Mouse (Mus musculus) cerebellum, adult 9-11 months (tissue): ENCODE measurements around the gene Vnn3.

Experiments used
- DNase-seq: peaks from one replicate; pipeline ENCODE4 v3.0.0; 2022

Vnn3 gene

DNA sequence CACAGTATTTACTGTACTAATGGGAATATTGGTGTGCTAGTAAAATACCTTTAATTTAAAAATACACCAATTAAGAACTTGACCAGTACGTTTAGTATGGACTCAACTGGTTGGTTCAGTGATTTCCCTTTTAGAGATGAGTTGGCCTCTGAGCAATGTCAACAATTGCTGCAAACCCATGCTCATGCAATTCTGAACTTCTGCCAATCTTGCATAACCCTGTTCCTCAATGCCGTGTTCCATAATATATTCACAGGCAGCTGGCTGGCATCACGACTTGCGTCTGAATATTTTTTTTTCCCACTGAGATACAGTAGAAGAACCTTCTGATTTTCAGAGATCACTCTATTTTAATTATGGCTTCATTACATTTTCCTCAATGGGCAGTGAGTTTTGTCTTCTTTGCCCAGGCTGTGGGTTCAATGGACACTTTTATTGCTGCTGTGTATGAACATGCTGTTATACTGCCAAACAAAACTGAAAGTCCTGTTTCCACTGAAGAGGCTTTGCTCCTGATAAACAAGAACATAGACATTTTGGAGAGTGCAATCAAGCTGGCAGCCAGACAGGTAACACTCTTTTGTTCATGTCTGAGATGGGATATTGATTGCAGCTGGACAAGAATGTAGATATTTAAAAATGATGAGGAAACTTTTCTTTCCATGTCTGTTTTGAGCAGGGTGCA lies at the start of gene Vnn3:
TSS of gene Vnn3 (plus strand) at position 235 of the 685 bp plus-strand sequence.
- no peak for DNase-seq

DNA sequence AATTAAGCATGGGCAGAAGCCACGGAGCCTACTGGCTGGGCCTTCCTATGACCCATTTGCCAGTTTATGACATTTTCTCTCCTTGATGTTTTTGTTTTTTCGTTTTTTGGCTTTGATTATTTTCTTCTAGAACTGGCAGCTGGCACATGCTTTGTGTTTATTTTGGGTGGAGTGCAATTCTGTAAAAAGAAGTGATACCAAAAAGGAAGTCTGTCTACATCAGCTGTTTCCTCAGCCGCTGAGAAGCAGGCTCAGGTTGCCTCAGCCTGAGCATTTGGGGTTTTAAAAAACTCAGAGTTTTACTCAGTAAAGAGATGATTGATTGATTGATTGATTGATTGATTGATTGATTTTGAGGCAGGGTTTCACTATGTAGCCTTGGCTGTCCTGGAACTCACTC lies 48.4 kb upstream of the Vnn3 start:
- DNase-seq, result no peak

DNA sequence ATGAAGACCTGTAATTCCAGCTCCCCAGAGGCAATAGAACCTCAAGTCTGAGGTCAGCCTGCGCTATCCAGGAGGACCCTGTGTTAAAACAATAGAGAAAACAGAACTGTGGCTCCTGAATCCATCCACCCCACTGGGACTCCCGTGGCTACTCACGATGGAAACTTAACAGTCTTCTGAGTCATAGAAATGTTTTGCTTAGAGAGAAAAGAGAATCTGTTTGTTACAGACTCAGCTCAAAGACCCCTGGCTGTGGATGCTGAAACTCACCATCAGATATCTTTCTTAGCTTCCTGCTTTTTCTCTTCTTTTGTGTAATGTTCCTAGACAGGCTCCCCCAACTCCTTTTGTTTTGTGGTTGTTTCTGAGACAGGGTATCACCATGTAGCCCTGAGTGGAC lies 46.6 kb upstream of the Vnn3 start:
- no peak for DNase-seq

- no peak for DNase-seq
These were observed 45.1 kb upstream of the Vnn3 start for GRCm38 (mm10) chr10:23806201-23806600.

DNA sequence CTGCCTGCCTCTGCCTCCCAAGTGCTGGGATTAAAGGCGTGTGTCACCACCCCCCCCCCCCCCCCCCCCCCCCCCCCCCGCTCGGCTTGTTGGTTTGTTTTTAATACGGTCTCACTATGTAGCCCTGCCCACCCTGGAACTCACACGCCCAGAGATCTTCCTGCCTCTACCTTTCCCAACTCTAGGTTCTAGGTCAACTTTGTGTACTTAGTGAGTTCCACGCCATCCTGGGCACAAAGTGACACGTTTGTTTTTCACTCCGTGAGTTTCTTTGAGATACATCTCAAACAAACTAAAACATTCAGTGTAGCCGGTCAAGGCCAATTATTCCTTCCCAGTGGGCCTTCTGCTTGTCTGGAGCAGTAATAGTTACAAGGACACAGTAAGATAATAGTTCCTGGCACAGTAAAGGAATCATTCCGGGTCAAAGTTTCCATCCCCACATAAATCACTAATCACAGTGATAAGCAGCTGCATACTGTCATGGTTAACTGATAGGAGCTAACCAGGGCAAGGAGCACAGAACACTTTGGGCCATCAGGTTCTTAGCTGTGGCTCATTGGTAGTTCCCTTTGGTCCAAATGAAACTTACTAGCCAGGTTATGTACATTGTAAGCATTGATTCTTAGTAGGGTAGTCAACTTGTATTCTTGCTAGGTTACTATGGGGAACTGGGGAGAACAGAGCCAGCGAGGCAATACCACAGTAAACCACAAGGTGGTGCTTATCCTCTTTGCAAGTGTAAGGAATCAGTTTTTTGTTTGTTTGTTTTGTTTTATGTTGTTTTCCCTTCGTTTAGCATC lies 39.4 kb upstream of the Vnn3 start:
- DNase-seq, result peak; percentile 27

DNA sequence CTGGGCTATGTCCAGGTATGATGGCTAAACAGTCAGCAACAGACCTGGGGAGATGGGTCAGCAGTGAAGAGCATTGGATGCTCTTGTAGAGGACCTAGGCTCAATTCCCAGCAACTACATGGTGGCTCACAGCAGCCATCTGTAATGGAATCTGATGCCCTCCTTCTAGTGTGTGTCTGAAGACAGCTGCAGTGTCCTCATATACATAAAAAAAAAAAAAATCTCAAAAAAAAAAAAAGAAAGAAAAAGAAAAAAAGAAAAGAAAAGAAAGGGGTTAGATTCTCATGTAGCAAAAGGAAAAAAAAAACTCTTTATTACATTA lies 38.9 kb upstream of the Vnn3 start:
- DNase-seq, result no peak

- DNase-seq, result no peak
These were observed 38.2 kb upstream of the Vnn3 start for GRCm38 (mm10) chr10:23812852-23813766.

DNA sequence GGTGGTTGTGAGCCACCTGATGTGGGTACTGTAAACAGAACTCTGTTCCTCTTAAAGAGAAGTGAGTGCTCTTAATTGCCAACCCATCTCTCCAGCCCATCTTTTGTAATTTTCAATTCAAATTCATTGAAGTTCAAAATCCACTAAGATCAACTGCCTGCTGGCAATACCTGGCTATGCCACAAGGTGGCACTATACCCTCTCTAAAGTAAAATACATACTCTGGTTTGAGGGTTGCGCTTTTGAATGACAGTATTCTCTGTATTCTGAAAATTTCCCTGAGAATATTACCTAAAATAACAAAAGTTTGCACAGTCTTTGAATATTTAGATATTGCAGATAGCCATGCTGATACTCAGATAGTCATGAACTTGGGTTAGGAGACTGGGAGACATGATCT lies 36.1 kb upstream of the Vnn3 start:
- peak; percentile 45 for DNase-seq

DNA sequence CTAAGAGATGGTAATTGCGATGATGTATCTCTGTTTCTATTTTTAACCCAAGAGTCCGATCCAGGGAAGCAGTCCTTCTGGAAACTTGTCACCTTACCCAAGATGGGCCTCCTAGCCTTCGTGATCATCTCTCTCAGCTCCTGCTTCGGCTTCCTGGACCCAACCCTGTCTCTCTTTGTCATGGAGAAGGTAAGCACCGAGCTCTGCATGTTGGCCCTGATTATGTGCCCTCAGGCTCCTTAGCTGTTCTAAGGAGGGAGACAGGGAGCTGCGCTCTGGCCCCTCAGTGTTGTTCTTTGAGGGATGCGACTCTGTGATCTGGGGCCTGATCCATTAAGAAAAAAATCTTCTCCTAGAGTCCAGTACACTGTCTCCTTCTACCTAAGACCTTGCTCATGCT lies 35.0 kb upstream of the Vnn3 start:
- DNase-seq, result no peak

GRCm38 (mm10) chr10:23826516-23826915 lies 24.7 kb upstream of the Vnn3 start:
- no peak for DNase-seq

DNA sequence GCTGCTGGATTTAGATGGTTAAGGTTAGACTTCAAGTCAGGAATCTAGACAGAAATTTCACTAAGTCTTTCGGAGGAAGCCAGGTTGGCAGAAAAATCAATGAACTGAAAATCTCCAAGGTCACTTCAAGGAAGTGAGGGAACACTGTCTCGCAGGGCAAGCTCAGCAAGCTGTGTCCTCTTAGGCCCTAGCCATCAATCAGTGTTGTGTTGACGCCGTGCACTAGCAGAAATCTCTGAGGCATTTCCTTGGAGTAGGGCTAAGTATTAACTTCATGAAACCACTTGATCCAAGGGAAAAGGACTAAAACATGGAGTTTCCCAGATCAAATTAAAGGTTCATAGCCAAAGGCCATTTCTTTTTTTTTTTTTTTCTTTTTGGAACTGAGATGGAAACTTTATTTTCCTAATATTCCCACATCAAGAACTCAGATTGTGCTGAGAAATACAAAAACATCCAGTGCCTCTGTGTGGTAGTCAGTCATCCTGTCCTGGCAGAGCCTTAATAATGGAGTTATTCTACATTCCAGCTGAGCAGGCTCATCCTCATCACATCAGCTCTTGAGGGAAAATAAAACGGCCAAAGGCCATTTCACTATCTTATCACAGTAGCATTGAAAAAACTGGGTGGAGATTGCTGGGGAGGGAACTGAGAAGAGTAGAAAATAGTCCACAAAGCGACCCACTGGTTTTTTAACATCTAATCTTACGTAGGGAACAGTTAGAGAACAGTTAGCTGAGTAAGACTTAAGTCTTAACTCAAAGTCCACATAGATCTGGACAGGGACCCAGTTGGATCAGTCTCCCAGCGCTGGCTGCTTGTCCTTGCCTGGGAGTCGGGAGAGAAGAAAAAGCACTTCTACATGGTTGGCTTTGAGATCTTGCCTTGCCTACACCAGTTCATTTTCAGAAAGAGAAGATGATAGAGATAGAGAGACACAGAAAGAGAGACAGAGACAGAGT lies 15.0 kb upstream of the Vnn3 start:
- DNase-seq, result no peak

- DNase-seq, result no peak
These were observed 14.1 kb upstream of the Vnn3 start for GRCm38 (mm10) chr10:23837115-23837514.

GRCm38 (mm10) chr10:23838910-23839309 lies 12.4 kb upstream of the Vnn3 start:
- no peak for DNase-seq

DNA sequence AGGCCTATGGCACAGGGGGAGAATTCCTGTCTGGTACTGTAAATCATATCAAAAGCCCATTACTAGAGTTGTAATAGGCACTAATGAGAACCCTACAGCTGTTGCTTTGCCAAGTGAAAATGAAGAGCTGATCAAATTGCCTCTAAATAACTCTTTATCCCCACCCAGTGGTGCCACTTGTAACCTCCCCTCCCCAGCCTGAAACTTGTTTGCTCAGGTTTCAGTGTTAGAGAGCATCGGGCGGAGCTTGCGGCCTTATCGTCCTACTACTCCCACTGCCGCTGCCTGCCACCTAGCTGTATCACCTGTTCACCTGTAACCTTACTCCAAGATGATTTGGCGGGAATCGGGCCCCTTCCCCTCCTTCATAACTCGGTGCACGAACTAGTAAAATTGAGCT lies 11.9 kb upstream of the Vnn3 start:
- no peak for DNase-seq

- no peak for DNase-seq
These were observed 10.8 kb upstream of the Vnn3 start for GRCm38 (mm10) chr10:23840496-23840895.

- DNase-seq, result no peak
These were observed 834 bp downstream of the Vnn3 start for GRCm38 (mm10) chr10:23852096-23852495.

DNA sequence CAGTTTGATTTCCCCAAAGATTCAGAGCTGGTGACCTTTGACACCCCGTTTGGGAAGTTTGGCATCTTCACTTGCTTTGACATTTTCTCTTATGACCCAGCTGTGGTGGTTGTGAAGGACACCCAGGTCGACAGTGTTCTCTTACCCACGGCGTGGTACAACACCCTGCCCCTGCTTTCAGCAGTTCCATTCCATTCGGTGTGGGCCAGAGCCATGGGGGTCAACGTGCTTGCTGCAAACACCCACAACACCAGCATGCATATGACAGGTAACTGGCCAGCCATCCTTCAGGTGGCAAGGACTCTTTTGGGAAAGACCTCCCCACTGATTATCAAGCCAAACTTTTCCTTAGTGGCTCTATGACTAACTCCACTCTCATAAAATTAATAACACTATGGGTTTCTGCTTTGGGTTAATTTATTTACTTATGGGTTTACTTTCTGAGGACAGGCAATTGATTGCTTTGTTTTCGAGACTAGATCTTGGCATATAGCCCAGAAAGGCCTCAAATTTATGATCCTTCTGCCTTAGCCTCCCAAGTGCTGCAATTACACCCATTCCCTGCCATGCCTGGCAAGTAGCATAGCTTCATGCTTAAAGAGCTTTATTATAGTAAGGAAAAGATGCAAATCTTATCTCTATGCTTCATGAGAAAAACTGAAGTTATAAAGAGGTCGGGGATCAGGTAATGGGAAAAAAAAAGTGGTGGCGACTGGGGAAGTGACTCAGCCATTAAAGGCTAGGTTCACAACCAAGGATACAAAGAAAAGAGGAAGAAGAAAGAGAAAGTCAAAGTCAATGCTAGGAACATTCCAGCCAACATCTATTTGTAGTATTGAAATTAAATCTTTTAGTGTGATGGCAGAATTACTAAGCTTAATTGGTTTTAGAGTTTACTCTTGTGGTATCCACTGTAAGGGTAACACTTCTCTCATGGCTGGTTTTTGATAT lies 13.4 kb downstream of the Vnn3 start:
- DNase-seq, result no peak

DNA sequence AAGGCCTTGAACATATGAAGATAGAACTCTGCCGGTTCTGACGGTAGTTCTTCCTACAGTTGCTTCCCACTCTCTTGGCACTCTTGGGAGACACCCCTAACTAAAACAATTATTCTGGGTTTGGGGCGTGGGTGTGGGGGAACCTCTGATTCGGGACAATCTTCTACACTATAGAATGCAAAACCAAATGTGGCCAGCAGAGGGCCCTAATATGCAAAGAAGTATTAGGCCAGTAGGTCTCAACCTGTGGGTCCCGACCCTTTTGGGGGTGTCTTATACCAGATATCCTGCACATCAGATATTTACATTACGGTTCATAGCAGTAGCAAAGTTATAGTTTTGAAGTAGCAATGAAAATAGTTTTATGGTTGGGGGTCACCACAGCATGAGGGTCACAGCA lies 29.4 kb downstream of the Vnn3 start:
- no peak for DNase-seq

GRCm38 (mm10) chr10:23884910-23885309 lies 33.6 kb downstream of the Vnn3 start:
- no peak for DNase-seq

DNA sequence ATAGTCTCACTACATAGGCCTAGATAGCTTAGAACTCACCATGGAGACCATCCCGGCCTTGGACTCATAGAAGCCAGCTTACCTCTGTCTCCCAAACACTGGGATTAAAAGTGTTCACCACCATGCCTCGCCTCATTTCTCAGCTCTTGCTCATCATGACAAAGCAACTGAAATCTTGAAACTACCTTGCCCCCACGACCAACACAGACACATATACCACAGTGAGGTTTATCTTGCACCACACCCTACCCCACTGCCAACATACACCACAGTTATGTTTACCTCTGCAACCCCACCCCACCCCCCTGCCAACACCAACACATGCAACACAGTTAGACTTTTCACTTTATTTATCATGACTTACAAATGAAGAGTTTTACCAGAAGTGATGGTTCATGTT lies 34.8 kb downstream of the Vnn3 start:
- DNase-seq, result no peak

- no peak for DNase-seq
These were observed 41.7 kb downstream of the Vnn3 start for GRCm38 (mm10) chr10:23892987-23893386.
